Mouse (Mus musculus) left cerebral cortex, postnatal 4 days (tissue): ENCODE results near the gene Polr2g. TPM values are rescaled to one million over a fixed set of nuclear protein-coding genes. Genes with fewer than 3 reads are reported as not detected.
"Not testable (repeated sequence)": the region's sequence is repeated elsewhere in the genome, so short reads cannot be mapped to it uniquely, and the experiment has no call there.

Source experiments
- DNase-seq: peaks from one replicate; pipeline ENCODE4 v3.0.0-alpha.2; 2022
- intact Hi-C: fragments of 180-260 bp; cut with DNase I; formaldehyde crosslinking; loops from one replicate; pipeline ENCODE4 v1.15.1; 2025
- total RNA-seq, 2 experiments: library from RNA; stranded (reverse); gene quantifications; 2 replicates each; pipeline ENCODE4 v1.2.3; 2021

Polr2g gene
- total RNA-seq, result 10 to 100 TPM; 87.2 to 92.3 TPM

DNA sequence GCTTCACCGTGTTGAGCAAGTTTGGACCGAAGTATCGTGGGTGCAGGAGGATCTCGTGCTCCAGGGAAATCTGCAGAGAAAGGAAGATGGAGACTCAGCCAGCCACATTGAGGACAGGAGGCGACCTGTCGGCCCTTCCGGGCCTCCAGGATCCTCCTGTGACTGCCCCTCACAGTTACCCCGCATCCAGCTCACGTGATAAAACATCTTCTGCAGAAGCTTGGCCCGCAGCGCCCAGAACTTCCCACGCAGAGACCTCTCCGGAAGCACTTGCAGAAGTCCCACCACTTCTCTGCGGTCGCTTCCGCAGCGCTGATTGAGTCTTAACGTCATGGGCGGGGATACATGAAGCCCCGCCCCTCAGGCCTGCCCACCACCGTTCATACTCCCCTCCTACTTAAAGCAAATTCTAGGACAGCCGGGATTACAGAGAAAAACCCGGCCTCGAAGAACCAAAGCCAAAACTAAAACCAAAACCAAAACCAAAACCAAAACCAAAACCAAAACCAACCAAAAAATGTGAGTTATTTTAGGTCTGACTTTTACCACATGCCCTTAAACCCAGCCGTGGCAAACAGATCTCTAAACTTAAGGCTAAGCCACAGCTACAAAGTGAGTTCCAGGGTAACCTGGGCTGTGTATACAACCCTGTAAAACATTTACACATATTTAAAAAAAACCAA is at the start of gene Polr2g:
Gene Polr2g (minus strand): TSS at position 314 of the 683 bp plus-strand sequence.
- peak; percentile 90 for DNase-seq
- intact Hi-C loops, result no loop called here

DNA sequence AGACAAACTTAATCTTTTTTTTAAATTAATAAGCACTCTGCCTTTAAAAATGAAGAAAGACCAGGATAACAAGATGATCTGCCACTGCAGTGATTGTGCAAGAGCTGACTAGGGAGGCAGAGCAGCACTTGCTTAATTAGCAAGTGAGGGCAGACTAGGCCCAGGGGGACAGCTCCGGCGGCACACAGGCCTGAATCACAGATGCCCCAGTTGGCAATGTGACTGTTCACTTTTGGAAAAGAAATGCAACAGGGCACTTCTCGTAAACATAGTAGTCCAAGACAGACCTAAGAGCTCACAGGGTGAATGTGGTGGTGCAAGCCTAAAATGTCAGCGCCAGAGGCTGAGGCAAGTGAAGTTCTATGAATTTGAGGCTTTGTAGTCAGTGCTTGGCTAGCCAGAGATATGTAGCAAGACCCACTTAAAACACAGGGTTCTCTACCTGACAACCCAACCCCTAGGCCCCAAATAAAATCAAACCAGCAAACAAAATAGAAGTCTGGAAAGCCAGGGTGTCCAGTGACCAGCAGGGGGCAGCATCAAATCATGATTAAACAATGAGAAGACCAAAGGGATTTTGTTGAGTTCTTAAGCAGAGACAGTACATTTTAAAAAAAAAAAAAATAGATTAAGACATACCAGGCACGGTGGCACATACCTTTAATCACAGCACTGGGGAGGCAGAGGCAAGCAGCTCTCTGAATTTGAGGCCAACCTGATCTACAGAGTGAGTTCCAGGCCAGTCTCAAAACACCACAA is 46.2 kb upstream of the Polr2g start:
- DNase-seq, result peak; percentile 80
- intact Hi-C loops, result no loop called here

DNA sequence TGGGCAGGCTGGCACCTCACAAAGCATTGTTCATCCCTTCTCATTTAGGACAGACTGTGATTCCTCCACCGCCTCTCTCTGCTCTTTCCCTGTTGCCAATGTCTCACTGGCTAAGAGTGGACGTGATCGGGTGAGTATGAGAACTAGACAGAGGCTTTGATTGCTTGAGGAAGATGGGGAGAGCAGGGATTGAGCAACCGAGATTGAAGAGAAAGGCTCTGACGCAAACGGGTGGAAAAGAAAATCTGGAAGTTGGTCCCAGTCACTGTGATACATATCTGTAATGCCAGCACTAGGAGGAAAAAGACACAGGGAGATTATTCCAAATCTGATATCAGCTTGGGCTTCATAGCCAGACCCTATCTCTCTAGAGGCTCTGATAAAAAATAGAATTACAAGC is 44.6 kb upstream of the Polr2g start:
- intact Hi-C loops, result no loop called here

DNA sequence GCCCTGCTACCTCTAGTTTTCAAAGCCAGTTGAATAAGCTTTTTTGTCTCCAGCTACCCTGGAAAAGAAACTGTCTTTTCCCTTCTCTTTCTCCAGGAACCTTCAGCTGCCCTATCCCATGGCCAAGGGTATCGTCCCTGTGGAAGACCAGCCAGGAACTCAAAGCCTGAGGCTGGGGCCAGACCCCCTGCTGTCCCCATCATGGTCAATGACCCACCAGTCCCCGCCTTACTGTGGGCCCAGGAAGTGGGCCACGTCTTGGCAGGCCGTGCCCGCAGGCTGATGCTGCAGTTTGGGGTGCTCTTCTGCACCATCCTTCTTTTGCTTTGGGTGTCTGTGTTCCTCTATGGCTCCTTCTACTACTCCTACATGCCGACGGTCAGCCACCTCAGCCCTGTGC is 42.6 kb upstream of the Polr2g start:
- intact Hi-C loops, result no loop called here
- peak; percentile 25 for DNase-seq

More for the DNA sequence above, 44.6 kb upstream of the Polr2g start:
- DNase-seq, result no peak

DNA sequence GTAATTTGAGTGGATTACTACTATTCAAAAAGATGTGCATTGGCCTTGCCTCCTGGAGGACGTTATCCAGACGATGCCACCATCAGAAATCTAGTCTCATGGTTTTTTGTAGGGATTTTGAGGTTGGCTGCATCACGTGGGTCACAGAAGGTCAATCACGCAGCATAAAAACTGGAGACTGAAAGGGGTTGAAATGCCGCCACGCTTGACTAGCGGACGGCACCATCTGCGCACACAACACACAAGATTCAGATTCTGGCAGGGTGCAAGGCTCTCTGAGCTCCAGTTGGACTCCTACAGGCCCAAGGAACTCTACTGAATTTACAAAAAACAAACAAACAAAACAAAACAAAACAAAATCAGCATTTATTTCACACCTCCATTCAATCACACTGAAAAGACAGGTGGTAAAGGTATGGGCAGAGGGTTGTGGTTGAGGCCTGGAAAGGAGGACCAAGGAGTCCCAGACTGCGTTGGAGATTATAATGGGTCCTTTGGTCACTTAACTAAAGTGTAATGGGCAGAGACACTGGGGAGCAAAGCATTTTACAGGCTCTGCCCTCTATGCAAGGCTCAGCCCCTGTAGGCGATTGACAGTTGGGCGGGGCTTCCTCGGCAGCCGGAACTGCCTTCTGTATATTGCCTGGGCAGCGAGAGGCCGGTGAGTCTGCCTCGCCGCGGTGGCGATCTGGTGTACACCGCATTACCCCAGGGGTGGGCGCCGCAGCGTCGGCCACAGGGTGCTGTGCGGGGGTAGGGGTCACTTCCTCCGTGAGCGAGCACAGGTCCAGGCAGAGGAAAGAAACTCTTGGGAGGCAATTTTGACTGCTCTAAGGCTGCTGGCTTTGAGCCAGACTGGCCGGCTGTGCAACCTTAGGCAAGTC is 41.8 kb upstream of the Polr2g start:
- DNase-seq, result peak; percentile 73
- intact Hi-C loops, result loop anchor here (10.0 kb wide), 1 partner anchor 105 kb away; the partner anchor contains the start of gene Mta2

DNA sequence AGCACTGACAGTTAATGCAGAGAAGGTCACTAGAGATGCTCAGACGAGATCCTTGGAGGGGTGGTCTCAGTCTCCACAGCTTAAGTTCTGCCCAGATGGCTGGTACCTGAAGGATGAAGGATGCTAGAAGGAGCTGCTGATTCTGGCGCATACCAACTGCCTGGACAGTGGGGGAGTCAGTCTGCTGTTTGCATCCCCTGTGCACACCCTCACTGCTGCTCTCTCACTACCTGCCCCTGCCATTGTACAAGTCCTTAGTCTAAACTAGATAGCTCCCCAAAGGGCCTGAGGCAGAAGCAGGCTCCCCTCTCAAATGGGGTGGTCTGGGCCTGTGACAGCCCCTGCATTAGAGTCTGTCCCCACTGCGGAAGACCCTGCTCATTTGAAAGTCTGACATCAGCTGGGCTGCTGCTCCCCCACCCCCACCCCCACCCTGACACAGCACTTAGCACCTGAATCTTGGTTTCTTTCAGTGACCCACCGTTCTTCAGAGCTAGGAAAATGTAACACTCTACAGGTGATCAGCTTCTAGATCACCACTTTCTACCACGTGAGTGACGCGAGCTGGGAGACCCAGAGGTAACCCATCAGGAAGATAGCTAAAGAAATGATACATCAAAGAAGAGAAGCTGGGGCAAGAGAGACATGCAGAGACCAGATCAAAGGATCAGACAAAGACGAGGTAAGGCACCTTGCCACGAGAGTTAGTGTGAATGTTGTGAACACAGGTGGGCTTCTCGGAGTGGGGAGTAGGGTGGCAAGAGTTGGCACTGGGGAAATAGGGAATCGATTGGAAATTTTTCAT is 40.9 kb upstream of the Polr2g start, which contains the start of gene Gng3:
Gene Gng3 (minus strand): TSS at position 92 of the 805 bp plus-strand sequence.
- peak; percentile 87 for DNase-seq
- intact Hi-C loops, result loop anchor here (10.0 kb wide), 1 partner anchor 105 kb away; the partner anchor contains the start of gene Mta2

DNA sequence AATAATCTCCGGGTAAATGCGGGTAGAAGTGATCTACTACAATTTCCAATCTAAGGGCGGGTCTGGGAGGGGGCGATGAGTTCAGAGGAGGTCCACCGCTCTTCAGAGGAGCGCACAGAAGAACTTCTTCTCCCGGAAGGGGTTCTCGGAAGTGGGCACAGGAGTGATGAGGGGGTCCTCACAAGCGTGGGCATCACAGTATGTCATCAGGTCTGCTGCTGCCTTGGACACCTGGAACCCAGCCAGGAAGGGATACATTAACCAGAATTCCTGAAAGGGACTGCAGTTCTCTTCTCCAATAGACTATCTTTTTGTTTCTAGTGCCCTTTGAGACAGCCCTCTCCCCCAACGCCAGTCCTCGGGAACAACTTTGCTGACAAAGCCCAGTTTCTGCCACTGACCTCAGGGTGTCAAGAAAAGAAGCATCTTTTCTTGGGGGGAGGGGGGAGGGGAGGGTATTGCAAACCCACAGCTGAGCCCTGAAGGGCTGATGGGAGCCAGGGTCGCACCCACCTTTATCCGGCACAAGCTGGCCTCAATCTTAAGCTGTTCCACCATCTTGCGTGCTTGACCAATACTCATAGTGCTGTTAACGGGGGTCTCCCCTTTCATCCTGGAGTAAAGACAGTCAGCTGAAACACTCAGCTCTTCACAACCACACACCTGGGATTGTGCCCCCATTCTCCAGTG is 39.8 kb upstream of the Polr2g start:
- intact Hi-C loops, result loop anchor here (10.0 kb wide), 1 partner anchor 107 kb away; the partner anchor contains the start of gene Mta2
- peak; percentile 61 for DNase-seq

DNA sequence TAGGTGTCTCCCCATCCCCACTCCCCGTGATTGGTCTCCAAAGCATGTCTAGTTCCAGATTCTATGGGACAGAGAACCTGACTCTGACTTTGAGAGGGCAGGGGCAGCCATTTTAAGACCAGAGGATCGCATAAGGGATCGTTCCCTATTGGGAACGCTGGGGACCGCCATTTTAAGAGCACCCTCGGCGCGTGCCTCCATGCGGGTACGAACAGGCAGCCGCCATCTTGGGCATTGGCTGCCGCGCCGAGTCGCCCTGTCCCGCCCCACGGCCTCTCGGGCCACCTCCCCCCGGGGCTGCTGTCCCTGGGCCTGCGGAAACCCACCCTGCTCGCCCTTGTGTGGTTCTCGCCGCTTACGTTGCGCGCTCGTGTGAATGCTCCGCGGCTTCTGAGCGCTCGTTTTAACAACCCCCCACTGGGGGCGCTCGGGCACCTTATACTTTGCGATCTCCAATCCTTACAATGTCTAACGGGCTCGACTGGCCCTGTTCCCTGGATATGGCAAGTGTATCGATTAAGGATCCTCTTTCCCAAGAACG is 38.9 kb upstream of the Polr2g start, which contains the start of gene Bscl2:
Gene Bscl2 (plus strand): TSS at position 217 of the 541 bp plus-strand sequence.
- intact Hi-C loops, result loop anchor here (10.0 kb wide), 1 partner anchor 107 kb away; the partner anchor contains the start of gene Mta2
- DNase-seq, result peak; percentile 89

DNA sequence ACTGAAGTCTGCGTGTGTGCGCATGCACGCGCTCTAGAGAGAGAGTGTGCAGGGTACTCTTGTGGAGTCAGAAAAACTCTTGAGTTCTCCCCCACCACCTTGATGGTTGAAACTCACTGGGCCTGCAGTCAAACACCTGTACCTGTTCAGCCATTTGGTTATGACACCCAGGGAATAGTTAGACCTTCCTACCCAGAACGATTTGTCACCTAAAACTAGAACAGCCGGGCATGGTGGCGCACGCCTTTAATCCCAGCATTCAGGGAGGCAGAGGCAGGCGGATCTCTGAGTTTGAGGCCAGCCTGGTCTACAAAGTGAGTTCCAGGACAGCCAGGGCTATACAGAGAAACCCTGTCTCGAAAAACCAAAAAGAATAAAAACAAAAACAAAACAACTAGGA is 38.0 kb upstream of the Polr2g start:
- intact Hi-C loops, result loop anchor here (10.0 kb wide), 1 partner anchor 108 kb away; the partner anchor contains the start of gene Mta2
- DNase-seq, result not testable (repeated sequence)

DNA sequence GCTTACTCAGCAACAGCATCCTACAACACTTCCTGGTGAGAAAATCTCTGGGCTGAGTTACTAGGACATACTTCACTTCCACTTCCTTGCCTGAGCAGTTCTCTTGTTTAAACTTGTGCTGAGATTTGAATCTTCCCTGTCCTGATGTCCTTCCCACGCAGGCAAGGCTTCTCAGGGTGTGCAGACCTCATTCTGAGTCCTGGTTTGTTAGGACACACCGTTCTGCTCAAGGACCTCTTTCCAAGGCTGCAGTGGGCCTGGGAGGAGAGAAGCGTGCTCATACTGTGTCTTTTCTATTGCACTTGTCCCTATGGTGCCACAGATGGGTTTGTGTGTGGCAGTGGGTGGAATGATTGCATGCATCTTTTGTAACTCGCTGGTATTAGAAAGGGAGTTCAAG is 34.6 kb upstream of the Polr2g start:
- intact Hi-C loops, result loop anchor here (10.0 kb wide), 1 partner anchor 112 kb away; the partner anchor contains the start of gene Mta2
- DNase-seq, result no peak

DNA sequence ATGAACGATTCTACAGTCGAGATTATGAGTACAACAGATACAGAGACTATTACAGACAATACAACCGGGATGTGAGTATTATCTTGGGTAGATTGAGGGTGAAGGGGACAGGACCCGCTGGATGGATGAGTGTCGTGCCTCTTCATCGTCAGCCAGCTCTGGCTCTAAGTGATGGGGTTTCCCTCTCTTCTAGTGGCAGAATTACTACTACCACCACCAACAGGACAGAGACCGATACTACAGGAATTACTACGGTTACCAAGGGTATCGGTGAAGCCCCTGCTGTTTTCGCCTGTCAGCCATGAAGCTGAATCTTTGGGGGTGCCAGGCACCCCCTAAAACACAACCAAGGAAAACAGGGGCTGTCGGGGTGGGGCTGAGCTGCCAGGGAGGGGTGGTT is 32.9 kb upstream of the Polr2g start:
- DNase-seq, result no peak
- intact Hi-C loops, result loop anchor here (10.0 kb wide), 1 partner anchor 114 kb away; the partner anchor contains the start of gene Mta2

DNA sequence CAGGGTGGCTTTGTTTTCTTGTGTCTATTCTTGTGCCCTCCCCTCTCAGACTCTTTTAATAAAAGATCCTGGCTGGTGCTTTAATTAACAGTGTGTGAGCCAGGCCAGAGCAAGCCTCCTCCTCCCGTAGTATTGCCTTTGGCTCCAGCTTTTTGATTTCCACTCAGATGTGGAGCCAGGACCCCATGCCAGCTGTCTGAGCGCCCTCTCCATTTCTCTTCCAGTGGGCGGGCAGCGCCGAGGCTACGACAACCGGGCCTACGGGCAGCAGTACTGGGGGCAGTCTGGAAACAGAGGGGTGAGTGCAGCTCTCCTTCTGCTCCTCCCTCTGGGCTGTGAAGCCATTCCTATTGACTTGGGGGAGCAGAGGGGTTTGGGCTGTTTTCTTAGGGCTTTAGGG is 32.3 kb upstream of the Polr2g start:
- intact Hi-C loops, result loop anchor here (10.0 kb wide), 1 partner anchor 114 kb away; the partner anchor contains the start of gene Mta2
- DNase-seq, result peak; percentile 35

DNA sequence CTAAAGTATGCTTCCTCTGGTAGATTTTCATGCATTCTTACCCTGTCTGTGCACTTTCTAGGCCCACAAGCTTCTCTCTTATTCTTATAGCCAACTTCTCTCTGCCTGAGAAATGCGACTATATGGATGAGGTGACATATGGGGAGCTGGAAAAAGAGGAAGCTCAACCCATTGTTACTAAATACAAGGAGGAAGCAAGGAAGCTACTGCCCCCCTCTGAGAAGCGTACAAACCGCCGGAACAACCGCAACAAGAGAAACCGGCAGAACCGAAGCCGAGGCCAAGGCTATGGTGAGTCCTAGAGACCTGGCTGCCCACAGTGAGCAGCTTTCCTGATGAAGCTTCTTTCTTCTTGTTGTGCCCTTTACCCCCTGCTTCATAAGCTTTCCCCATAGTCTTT is 31.3 kb upstream of the Polr2g start, which contains the start of gene AC129217.1:
Gene AC129217.1 (plus strand): TSS at position 114 of the 400 bp plus-strand sequence.
- intact Hi-C loops, result loop anchor here (10.0 kb wide), 2 partner anchors 75 to 115 kb away; partner anchors contain the start of genes Mta2 and Nxf1
- DNase-seq, result no peak

DNA sequence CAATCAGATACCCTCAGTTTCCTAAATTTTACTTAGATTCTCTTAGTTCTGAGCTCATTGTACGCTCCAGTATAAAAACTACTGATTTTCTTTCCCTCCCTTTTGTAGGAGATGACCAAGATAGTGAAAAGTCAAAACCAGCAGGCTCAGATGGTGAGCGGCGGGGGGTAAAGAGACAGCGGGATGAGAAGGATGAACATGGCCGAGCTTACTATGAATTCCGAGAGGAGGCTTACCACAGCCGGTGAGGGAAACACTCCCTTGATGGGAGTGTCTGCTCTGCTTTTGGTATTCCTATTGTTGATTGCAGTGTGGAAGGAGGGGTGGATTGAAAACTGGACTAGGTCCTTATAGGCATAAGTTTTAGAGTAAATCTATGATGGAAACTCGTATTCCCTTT is 24.3 kb upstream of the Polr2g start:
- DNase-seq, result peak; percentile 51
- intact Hi-C loops, result loop anchor here (10.0 kb wide), 1 partner anchor 68 kb away; the partner anchor contains the start of gene Nxf1

DNA sequence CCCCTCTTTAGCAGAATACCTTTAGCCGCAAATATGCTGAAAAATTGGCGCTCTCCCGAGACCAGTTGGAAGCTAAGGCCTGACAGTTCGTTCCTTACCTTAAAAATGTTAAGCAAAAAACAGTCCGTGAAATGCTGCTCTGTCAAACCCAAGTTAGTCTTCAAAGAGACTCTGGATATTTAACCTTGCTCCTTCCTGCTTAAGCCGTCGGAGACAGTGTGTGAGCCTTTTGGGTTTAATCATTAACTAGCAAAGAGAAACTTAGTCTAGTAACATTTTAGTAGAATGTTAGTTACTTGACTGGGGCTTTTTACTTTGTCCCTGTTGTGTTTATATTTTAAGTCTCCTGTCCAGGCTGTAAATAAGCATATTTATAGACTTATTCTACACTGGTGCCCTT is 22.8 kb upstream of the Polr2g start:
- intact Hi-C loops, result loop anchor here (10.0 kb wide), 1 partner anchor 66 kb away; the partner anchor contains the start of gene Nxf1
- DNase-seq, result no peak

DNA sequence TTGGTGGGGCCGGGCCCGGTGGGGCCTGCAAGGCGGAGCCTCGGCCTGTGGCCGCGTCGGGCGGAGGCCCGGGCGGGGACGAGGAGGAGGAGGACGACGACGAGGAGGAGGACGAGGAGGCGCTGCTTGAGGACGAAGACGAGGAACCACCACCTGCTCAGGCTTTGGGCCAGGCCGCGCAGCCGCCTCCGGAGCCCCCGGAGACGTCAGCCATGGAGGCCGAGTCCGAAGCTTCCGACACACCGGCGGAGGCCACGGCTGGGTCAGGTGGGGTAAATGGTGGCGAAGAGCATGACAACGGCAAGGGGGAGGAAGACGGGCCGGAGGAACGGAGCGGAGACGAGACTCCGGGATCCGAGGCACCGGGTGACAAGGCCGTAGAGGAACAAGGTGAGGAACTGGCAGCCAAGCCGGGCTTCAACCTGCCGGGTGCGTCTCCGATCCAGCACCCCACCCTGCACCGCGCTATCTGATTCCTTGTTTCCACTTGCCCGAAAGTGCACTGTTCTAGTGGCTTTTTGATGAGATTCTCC is 22.1 kb upstream of the Polr2g start:
- intact Hi-C loops, result loop anchor here (10.0 kb wide), 1 partner anchor 66 kb away; the partner anchor contains the start of gene Nxf1

DNA sequence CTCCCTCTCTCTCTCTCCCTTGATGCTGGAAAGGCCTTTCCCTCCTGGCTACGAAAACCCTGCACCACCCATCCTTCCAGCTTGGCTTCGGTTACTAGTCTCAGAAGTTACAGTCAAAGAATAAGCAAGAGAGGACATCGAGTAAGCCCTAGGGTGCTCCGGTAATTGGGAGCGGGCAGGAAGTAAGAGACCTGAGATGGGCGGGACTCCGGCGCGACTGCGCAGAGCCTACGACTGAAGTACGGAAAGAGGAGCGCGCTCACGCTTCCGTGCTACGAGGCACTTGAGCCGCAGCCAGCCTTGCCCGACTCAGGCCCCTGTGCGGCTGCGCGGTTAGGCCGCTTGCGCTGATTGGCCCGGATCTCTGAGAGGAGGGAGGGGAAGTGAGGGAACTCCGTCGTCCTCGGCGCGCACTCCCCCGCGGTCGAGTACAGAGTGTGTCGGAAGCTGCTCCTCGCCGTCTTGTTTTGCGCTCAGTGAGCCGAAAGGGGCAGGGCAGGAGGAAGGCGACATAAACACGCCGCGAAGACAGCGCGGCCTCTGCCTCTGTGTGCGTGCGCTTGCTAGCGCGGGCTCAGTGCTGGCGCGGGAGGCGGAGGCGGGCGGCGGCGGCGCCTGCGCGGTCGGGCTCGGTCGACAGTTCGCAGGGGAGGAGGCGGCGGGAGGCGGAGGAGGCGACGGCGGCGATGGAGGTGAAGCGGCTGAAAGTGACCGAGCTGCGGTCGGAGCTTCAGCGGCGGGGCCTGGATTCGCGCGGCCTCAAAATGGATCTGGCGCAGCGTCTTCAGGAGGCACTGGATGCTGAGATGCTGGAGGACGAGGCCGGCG is 21.4 kb upstream of the Polr2g start, which contains the start of gene Hnrnpul2:
Gene Hnrnpul2 (plus strand): TSS at position 415 of the 828 bp plus-strand sequence.
- intact Hi-C loops, result loop anchor here (10.0 kb wide), 1 partner anchor 65 kb away; the partner anchor contains the start of gene Nxf1
- DNase-seq, result peak; percentile 99

More for the DNA sequence above, 22.1 kb upstream of the Polr2g start:
- DNase-seq, result no peak
